Mouse (Mus musculus) forebrain, embryonic 13.5 days (tissue): ENCODE measurements around the gene Foxp4. TPM values are rescaled to one million over a fixed set of nuclear protein-coding genes. Genes with fewer than 3 reads are reported as not detected.

Experiments
- ATAC-seq: fragments of 200-750 bp; cut with Nextera tagmentation; 2 replicates; pipeline ENCODE4 v1.8.0; 2017
- H3K27ac ChIP-seq: fragments of 300-500 bp; sonication (generic); 2 replicates; pipeline ENCODE4 v1.5.1; 2015; ENCODE audit warnings: inconsistent platforms, mild to moderate bottlenecking, moderate library complexity
- H3K27me3 ChIP-seq: fragments of 300-500 bp; sonication (generic); 2 replicates; pipeline ENCODE4 v1.6.1; 2015; ENCODE audit warnings: mild to moderate bottlenecking, inconsistent platforms
- H3K36me3 ChIP-seq: fragments of 300-500 bp; sonication (generic); 2 replicates; pipeline ENCODE4 v1.6.1; 2015; ENCODE audit warnings: mild to moderate bottlenecking, inconsistent platforms; ENCODE audit not compliant: poor library complexity, severe bottlenecking
- H3K4me1 ChIP-seq: fragments of 300-500 bp; sonication (generic); 2 replicates; pipeline ENCODE4 v1.6.1; 2015; ENCODE audit warnings: inconsistent platforms
- H3K4me2 ChIP-seq: fragments of 300-500 bp; sonication (generic); 2 replicates; pipeline ENCODE4 v1.6.1; 2015; ENCODE audit warnings: inconsistent platforms, mild to moderate bottlenecking, moderate library complexity
- H3K4me3 ChIP-seq: fragments of 300-500 bp; sonication (generic); 2 replicates; pipeline ENCODE4 v1.5.1; 2015; ENCODE audit warnings: mild to moderate bottlenecking, inconsistent platforms
- H3K9ac ChIP-seq: fragments of 300-500 bp; sonication (generic); 2 replicates; pipeline ENCODE4 v1.6.1; 2015; ENCODE audit warnings: mild to moderate bottlenecking, inconsistent platforms
- H3K9me3 ChIP-seq: fragments of 300-500 bp; sonication (generic); replicated peaks from 2 replicates; pipeline ENCODE4 v1.6.1; 2016; ENCODE audit warnings: inconsistent platforms
- WGBS: fragments of 180-500 bp; shearing (Covaris S2); methylation state at CpG from one replicate; pipeline ENCODE4 v1.1.7; 2015; 5-methylcytosine and 5-hydroxymethylcytosine counted together
- polyA plus RNA-seq: library from polyadenylated mRNA; unstranded; fragments of >200 nt; fragmentation: Nextera tagmentation; extraction: Ambion mirVana; gene quantifications from 2 replicates; pipeline ENCODE4 v1.2.1, GENCODE M21; 2015

The Foxp4 gene
- polyA plus RNA-seq, 1 experiment from 2014 or later = 15.6 TPM

GRCm38 (mm10) chr17:47883099-47883498, 41.3 kb downstream of the Foxp4 start:
- no peak overlapping the region for H3K27ac ChIP-seq
- WGBS = 87% methylated on average over 5 of the region's 5 CpGs
- no peak for ATAC-seq

GRCm38 (mm10) chr17:47881330-47881729, 43.1 kb downstream of the Foxp4 start:
- Histone ChIP-seq H3K9me3 (no peaks in the 10 kb centered on the region), H3K36me3 (peaks cover 34% of the 10 kb centered on the region), H3K4me1 (peaks cover 51% of the 10 kb centered on the region), H3K27me3 (peaks cover 6% of the 10 kb centered on the region), H3K27ac (no peak overlapping the region), H3K4me3 (no peak overlapping the region), H3K4me2 (no peak overlapping the region), H3K9ac (no peak overlapping the region)
- WGBS = 69% methylated on average over 13 of the region's 13 CpGs
- ATAC-seq = no peak

More at GRCm38 (mm10) chr17:47883099-47883498, 41.3 kb downstream of the Foxp4 start:
- H3K4me3 ChIP-seq = no peak overlapping the region
- no peak overlapping the region for H3K9ac ChIP-seq
- H3K9me3 ChIP-seq = no peaks in the 10 kb centered on the region
- H3K27me3 ChIP-seq = peaks cover 6% of the 10 kb centered on the region
- peaks cover 51% of the 10 kb centered on the region for H3K4me1 ChIP-seq
- no peak overlapping the region for H3K4me2 ChIP-seq
- H3K36me3 ChIP-seq = peaks cover 34% of the 10 kb centered on the region

GRCm38 (mm10) chr17:47879207-47879606, 45.2 kb downstream of the Foxp4 start:
- Histone ChIP-seq H3K4me2 (peak overlapping the region; percentile 59), H3K4me1 (peaks cover 67% of the 10 kb centered on the region), H3K9ac (peak overlapping the region; percentile 61), H3K9me3 (no peaks in the 10 kb centered on the region), H3K4me3 (no peak overlapping the region), H3K36me3 (peaks cover 43% of the 10 kb centered on the region), H3K27me3 (peaks cover 21% of the 10 kb centered on the region), H3K27ac (peak overlapping the region; percentile 90)
- WGBS = 21% methylated on average over 3 of the region's 3 CpGs
- ATAC-seq = peak; percentile 25

- Histone ChIP-seq H3K9ac (peak overlapping the region; percentile 61), H3K4me1 (peaks cover 74% of the 10 kb centered on the region), H3K4me3 (peak overlapping the region; percentile 37), H3K36me3 (peaks cover 39% of the 10 kb centered on the region), H3K27me3 (peaks cover 21% of the 10 kb centered on the region), H3K27ac (peak overlapping the region; percentile 90), H3K9me3 (no peaks in the 10 kb centered on the region), H3K4me2 (peak overlapping the region; percentile 59)
- WGBS = 5% methylated on average over 35 of the region's 35 CpGs
- ATAC-seq = peak; percentile 66
Observed at GRCm38 (mm10) chr17:47878378-47879089, 45.9 kb downstream of the Foxp4 start.

- Histone ChIP-seq H3K4me2 (peak overlapping the region; percentile 59), H3K36me3 (peaks cover 35% of the 10 kb centered on the region), H3K9ac (peak overlapping the region; percentile 61), H3K4me1 (peaks cover 81% of the 10 kb centered on the region), H3K4me3 (peak overlapping the region; percentile 37), H3K27ac (peak overlapping the region; percentile 90), H3K27me3 (peaks cover 21% of the 10 kb centered on the region), H3K9me3 (no peaks in the 10 kb centered on the region)
- ATAC-seq = peak; percentile 17; the same call in 1 of the 2 replicates
- WGBS = 16% methylated on average over 10 of the region's 10 CpGs
Observed at GRCm38 (mm10) chr17:47877715-47878377, 46.6 kb downstream of the Foxp4 start.

GRCm38 (mm10) chr17:47876776-47877714, 47.4 kb downstream of the Foxp4 start:
- Histone ChIP-seq H3K27ac (peak overlapping the region; percentile 90), H3K4me2 (peak overlapping the region; percentile 59), H3K27me3 (peaks cover 21% of the 10 kb centered on the region), H3K9me3 (no peaks in the 10 kb centered on the region), H3K36me3 (peaks cover 31% of the 10 kb centered on the region), H3K4me3 (peak overlapping the region; percentile 37), H3K4me1 (peaks cover 89% of the 10 kb centered on the region), H3K9ac (peak overlapping the region; percentile 61)
- WGBS = 9% methylated on average over 26 of the region's 26 CpGs
- ATAC-seq = peak; percentile 39

GRCm38 (mm10) chr17:47873341-47873791, 51.1 kb downstream of the Foxp4 start:
- WGBS = 7% methylated on average over 9 of the region's 9 CpGs
- H3K27me3 ChIP-seq = peaks cover 17% of the 10 kb centered on the region
- peak overlapping the region; percentile 86 for H3K27ac ChIP-seq
- H3K9ac ChIP-seq = no peak overlapping the region
- H3K4me1 ChIP-seq = peaks cover 70% of the 10 kb centered on the region
- H3K4me2 ChIP-seq = peak overlapping the region; percentile 37
- H3K4me3 ChIP-seq = no peak overlapping the region
- H3K36me3 ChIP-seq = peaks cover 50% of the 10 kb centered on the region
- ATAC-seq = peak; percentile 34
- no peaks in the 10 kb centered on the region for H3K9me3 ChIP-seq

- peak; percentile 51 for ATAC-seq
- Histone ChIP-seq H3K27ac (peak overlapping the region; percentile 86), H3K27me3 (peaks cover 18% of the 10 kb centered on the region), H3K4me1 (peaks cover 61% of the 10 kb centered on the region), H3K9ac (peak overlapping the region; percentile 34), H3K4me3 (no peak overlapping the region), H3K36me3 (peaks cover 56% of the 10 kb centered on the region), H3K9me3 (no peaks in the 10 kb centered on the region), H3K4me2 (peak overlapping the region; percentile 39)
- WGBS = 22% methylated on average over 31 of the region's 31 CpGs
Observed at GRCm38 (mm10) chr17:47872311-47873011, 52.0 kb downstream of the Foxp4 start.

- H3K9ac ChIP-seq = no peak overlapping the region
- H3K36me3 ChIP-seq = peaks cover 58% of the 10 kb centered on the region
- 94% methylated on average over 10 of the region's 10 CpGs for WGBS
- no peak overlapping the region for H3K4me3 ChIP-seq
- no peak overlapping the region for H3K4me2 ChIP-seq
- H3K9me3 ChIP-seq = no peaks in the 10 kb centered on the region
- H3K4me1 ChIP-seq = peaks cover 37% of the 10 kb centered on the region
- H3K27ac ChIP-seq = no peak overlapping the region
- peaks cover 9% of the 10 kb centered on the region; the same call in 1 of the 2 replicates for H3K27me3 ChIP-seq
- no peak for ATAC-seq
Observed at GRCm38 (mm10) chr17:47869874-47870273, 54.6 kb downstream of the Foxp4 start.

- 0 out of 2 replicates have a peak overlapping the region, but pooled peaks have one; percentile 19 for H3K27ac ChIP-seq
- H3K27me3 ChIP-seq = peaks cover 4% of the 10 kb centered on the region; the same call in 1 of the 2 replicates
- H3K4me2 ChIP-seq = no peak overlapping the region
- 69% methylated on average over 10 of the region's 10 CpGs for WGBS
- H3K4me1 ChIP-seq = peaks cover 12% of the 10 kb centered on the region
- H3K4me3 ChIP-seq = no peak overlapping the region
- no peaks in the 10 kb centered on the region for H3K9me3 ChIP-seq
- H3K36me3 ChIP-seq = peaks cover 44% of the 10 kb centered on the region
- H3K9ac ChIP-seq = no peak overlapping the region
- no peak for ATAC-seq
Observed at GRCm38 (mm10) chr17:47866037-47866436, 58.4 kb downstream of the Foxp4 start.

GRCm38 (mm10) chr17:47864496-47864895, 59.9 kb downstream of the Foxp4 start:
- H3K4me2 ChIP-seq = peak overlapping the region; percentile 42
- WGBS = 2% methylated on average over 17 of the region's 17 CpGs
- H3K4me1 ChIP-seq = peaks cover 12% of the 10 kb centered on the region
- ATAC-seq = peak; percentile 74
- peaks cover 4% of the 10 kb centered on the region; the same call in 1 of the 2 replicates for H3K27me3 ChIP-seq
- no peaks in the 10 kb centered on the region for H3K9me3 ChIP-seq
- no peak overlapping the region; the same call in 1 of the 2 replicates for H3K27ac ChIP-seq
- H3K9ac ChIP-seq = no peak overlapping the region
- no peak overlapping the region for H3K4me3 ChIP-seq
- peaks cover 29% of the 10 kb centered on the region for H3K36me3 ChIP-seq
